Mouse (Mus musculus): Measurements from ENCODE around the gene Pde4a.

DNA sequence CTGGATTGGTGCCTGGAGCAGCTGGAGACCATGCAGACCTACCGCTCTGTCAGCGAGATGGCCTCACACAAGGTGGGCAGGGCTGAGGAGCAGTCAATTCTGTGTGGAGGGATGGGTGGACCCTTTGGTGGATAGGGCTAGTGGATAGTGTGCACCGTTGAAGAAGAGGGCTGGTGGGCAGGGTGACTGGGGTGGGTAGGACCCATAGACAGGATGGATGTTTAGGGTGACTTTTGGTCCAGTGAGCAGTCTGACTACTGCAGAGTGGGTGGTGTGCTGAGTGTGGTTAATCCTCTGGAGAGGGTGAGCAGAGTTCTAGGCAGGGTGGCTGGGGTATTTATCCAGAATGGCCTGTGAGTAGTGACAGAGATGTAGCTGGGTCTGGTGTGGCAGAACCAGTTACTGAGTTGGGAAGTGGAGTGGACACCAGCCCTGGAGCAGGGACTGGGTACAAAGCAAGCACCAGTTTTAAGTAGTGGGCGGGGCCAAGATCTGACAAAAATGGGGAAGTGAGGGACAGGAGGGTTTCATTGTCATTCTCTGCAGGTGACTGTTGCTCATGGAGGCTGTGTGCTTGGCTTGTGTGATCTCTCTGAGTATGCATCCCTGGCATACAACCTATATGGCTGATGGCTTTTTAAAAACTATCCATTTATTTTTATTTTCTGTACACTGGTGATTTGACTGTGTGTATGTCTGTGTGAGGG is 29.4 kb downstream of the Pde4a start:
- no peak for TF ChIP-seq CTCF (IDR thresholded peaks at IDR 0.05)
- TF ChIP-seq POLR2A (IDR thresholded peaks at IDR 0.05; ENCODE audit: insufficient read depth, low read depth, low read length) = no peak
